Mouse (Mus musculus): ENCODE results near the gene Rbpj.

The Rbpj gene

GRCm38 (mm10) chr5:53551910-53552309 lies 86.0 kb downstream of the Rbpj start:
- DNase-seq, result no peak

GRCm38 (mm10) chr5:53553281-53553680 lies 87.3 kb downstream of the Rbpj start:
- no peak for DNase-seq

DNA sequence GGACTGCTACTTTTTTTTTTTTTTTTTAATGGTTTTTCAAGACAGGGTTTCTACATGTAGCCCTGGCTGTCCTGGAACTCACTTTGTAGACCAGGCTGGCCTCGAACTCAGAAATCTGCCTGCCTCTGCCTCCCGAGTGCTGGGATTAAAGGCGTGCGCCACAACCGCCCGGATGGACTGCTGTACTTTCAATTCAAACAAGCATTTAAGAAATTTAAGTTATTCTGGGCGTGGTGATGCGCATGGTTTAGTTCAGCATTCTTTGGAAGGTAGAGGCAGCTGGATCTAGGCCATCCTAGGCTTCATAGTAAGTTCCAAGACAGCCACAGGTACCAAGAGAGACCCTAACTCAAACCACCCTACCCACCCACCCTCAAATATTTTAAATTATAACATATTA lies 88.2 kb downstream of the Rbpj start:
- DNase-seq, result no peak

- DNase-seq, result no peak
Observed at GRCm38 (mm10) chr5:53554926-53555325, 89.0 kb downstream of the Rbpj start.

GRCm38 (mm10) chr5:53555474-53555873 lies 89.5 kb downstream of the Rbpj start:
- no peak for DNase-seq

DNA sequence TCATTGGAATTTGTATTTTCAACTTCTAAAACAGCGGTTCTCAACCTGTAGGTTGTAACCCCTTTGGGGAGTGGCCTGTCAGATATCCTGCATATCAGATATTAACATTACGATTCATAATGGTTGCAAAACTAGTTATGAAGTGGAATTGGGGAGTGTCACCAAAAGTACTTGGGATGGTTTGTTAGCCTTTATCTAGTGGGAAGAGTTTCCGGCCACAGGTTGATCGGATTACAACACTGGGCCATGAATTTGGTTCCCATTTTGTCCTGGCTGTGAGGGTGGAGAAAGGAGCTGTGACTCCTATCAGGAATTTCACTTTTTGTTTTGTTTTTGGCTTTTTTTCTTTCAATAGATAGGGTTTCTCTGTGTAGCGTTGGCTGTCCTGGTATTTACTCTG lies 90.0 kb downstream of the Rbpj start:
- no peak for DNase-seq

DNA sequence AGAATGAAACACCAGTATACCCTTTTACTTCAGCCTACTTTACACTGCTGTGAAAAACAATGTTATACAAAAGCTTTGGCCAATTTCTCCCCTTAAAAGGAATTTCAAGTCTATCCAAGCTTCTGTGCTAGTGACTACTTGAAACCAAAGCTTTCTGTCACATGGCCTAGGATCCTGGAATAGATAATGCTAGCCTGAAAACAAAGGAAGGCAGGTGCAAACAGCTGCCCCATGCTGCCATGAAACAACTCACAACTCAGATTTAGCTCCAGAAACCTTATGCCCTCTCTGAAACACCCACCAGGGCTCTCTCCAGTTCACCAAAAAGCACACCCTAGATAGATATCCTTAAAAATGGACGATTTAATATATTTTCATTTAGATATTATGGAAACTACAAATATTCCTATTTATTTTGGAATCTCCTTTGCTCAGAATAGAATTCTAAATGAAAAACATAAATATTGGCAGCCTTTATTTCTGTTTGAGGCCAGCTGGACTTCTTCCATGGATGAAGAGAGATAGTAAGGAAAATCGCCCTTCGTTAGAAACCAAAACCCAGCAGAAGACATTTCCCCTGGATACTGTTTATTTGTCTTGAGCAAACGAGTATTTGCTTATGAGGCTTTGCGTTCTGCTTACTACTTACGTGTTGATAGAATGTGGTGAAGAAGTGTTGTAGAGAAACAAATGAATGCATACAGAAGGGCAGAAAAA lies 91.8 kb downstream of the Rbpj start:
- DNase-seq, result no peak

DNA sequence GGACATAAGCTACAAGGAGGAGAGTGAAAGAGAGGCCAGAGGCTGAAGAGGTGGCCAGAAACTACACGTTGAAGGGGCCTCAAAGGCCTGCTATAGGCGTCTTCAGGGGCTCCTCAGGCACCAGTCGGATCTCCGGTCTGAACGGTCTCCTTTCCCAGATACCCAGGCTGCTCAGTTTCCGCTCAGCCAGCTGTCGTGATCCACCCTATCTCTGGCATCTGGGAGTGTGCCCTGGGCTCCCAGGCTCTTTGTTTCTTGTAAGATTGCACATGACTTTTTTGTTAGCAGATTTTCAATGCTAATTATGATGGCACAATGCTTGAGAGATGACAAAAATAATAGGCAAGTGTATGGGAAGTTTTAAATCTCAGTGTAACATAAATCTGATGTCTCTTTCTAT lies 95.2 kb downstream of the Rbpj start:
- DNase-seq, result no peak

DNA sequence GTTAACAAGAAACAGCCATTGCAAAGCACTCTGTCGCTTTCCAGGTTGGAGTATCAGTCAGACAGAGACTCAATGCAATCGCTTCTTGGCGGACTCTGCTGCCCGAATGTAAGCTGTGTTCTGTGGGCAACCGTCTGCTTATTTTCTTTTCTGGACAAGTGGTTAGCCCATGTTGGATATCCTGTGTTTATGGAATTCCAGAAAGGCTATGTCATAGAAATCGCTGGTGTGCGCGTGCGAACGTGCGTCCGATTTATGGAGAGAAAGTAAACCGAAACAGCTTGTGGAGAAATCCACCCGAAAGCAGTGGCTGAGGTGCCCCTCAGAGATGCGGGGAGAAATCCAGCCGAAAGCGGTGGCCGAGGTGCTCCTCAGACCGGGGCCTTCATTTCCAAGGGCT lies 98.4 kb downstream of the Rbpj start:
- DNase-seq, result no peak

- DNase-seq, result no peak
Observed at GRCm38 (mm10) chr5:53565213-53565794, 99.4 kb downstream of the Rbpj start.

DNA sequence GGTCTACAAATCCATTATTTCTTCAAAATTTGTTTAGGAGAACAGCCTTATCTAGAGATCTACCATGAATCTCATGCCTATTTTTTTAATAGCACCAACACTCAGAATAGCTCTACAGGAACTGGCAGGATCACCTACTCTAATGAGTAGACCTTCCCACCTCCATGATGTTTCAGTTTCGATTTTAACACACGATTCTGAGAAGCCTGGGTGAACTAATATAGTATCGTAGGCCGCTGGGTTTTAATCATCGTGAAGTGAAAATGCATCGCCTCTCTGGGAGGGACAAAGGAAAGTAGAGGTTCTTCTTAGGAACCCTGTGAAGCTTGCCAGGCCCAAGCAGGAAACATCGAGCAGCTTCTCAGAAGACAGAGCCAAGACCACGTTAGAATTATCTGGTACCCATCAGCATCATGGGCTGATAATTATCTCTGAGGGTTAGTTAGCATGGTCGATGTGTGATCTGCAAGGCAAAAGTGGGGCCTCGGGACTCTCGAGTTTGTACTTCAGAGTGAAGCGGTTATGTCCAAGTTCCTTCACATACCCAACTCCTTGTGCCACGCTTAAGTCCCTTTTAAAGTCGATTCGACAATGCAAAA lies 100.6 kb downstream of the Rbpj start:
- no peak for DNase-seq

DNA sequence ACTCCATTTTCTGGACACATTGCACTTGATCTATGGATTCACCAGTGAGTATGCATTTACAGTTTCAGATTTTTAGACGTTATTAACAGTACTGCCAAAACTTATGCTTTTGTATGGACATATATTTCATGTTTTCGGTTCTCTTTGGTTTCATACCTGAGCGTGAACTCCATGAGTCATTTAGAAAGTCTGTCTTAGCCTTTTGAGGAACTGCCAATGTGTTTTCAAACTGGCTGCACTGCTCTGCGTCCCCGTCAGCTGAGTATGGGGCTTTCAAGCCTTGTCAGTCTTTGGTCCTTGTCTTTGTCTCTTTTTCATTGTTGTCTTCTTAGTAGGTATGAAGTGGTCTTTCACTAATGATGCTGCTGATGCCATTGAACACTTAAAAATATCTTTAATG lies 106.5 kb downstream of the Rbpj start:
- no peak for DNase-seq

DNA sequence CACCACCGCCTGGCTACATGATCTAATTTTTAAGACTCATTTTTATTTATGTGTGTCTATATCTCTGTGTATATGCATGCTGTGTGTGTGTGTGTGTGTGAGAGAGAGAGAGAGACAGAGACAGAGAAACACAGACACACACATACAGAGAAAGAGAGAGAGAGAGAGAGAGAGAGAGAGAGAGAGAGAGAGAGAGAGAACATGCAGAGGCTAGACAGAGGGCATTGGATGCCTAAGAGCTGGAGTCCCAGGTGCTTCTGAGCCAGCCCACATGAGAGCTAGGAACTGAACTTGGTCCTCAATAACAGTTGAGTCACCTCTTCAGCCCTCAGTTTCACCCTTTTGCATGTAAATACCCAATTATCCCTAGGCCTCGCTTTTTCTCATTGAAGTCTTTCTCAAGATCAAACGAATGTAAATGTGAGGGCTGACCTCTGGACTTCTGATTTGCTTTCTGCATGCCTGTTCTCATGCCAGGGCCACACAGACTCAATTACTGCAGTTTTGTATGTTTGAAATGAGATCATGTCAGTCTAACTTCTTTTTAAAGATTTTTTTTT lies 109.0 kb downstream of the Rbpj start:
- DNase-seq, result no peak

- no peak for DNase-seq
Observed at GRCm38 (mm10) chr5:53577272-53577889, 111.4 kb downstream of the Rbpj start.

DNA sequence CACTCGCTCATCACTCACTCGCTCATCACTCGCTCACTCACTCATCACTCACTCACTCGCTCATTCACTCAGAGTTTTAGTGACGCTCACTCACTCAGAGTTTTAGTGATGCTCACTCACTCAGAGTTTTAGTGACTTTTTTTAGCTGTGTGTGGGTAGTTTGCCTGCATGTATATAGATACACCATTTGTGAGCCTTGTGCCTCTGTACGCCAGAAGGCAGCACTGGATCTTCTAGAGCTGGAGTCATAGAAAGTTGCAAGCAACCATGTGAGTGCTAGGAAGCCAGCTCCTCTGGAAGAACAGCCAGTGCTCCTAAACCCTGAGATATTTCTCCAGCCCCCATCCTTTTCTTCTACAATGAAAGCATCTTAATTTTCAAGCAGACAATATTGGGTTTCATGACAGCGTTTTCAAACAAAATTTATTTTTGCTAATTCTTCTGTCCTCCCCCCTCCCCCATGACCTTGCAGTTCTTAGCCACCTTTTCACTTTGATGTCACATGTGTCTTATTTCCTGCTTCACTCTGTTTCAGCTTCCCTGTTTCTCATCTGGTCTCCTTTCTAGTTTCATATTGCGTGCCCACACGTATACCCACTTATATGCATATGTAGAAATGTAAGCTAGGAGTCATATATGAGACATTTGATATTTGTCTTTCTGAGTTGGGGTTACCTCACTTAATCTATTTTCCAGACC lies 118.3 kb downstream of the Rbpj start:
- no peak for DNase-seq

- peak; percentile 22 to 77 for DNase-seq
Observed at GRCm38 (mm10) chr5:53588421-53589171, 122.6 kb downstream of the Rbpj start.

DNA sequence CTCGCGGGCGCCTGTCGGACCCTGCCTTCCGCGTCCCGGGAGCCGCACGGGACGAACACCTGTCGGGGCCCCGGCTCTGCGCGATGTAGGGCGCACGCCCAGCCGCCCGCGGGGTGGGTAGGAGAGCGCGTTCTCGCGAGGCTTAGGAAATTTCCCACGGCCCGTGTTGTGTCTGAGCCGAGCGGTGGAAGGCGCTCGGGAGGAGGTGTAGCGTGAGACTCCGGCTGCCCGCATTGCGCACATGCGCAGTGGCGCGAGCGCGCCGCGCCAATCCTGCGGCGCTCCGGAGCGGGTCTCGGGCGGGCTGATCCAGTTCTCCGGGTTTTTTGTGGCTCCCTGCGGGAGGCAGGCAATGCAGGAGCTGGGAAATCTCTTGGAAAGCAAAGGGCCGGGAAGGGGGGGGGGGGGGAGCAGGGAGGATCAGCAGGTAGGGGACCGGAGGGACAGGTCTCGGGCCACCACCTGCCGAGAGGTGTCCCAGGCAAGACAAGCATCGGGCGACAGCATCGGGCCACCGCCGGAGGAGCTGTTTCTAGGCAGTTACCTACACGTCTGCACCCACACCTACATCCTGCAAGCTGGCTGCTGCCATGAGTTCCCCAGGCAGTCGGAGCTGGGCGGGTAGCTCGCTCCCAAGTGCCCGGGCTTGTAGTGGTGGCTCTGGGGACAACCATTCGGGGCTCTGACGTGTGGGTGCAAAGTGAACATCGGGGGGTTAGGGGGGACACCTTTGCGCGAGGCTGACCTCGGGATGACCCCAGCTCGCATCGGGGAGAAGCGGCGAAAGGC lies 123.4 kb downstream of the Rbpj start:
- peak; percentile 98 to 99 for DNase-seq

DNA sequence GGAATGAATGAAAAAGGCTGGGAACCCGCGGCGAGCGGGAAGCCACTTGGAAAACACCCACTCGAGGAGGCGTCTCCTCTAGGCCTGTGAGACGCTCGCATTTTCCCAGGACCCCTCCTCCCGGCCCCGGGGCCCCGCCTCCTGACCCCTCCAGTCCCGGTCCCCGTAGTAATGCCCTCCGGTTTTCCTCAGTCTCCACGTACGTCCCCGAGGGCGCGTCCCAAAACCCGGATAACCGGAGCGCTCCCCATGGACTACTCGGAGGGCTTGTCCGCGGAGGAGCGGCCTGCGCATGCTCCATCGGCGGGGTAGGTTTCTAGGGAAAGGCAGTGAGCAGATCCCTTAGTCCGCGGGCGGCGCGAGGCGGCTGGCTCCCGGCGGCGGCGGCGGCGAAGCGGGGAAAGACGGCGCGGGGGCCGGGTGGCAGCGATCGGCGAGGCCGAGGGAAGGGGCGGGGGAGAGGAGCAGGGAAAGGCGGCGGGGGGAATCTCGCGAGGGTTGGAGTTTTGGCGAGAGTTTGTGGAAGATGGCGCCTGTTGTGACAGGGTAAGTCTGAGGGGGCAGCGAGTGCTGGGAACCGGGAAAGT lies 124.3 kb downstream of the Rbpj start:
- peak; percentile 100 for DNase-seq

DNA sequence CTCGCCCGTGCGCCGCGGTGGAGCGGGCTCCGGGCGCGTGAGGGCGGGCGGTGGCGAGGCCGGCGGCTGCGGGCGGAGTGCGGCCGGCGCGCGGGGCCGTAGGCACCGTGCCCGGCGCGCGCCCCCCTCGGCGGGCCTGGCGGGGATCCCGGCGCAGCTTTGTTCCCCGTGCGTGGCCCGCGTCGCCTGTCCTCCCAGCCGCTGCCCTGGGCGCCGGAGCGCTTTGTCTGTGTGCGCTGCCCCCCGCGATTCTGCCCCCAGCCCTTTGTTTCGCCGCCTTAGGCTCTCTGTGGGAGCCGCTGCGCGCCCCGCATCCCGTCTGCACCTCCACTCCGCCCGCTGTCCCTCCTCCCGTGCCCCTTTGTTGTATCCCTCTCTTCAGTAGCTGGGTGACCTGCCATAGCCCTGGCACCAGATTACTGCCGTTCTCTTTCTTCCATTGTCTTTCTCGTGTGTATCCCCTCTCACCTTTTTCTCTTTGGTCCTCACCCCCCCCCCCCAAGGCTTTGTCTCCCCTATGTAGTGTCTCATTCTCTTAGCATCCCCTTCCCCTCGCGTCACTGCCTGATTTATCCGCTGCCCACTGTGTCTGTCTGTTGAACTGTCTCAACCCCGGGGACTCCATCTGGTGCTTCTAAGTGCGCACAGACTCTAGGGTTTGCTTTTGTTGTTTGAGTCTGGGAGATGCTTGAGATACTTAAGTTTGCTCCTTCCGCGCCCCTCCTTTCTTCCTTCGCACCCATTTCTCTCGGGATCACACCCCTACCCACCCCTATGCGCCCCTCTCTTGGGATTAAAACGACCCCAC lies 125.1 kb downstream of the Rbpj start:
- peak; percentile 46 to 71 for DNase-seq

GRCm38 (mm10) chr5:53591683-53592050 lies 125.7 kb downstream of the Rbpj start:
- peak in 1 of 2 experiments; percentile 15 for DNase-seq
